ENCODE assay signal across 8 mouse cellular contexts in the genomic region with DNA sequence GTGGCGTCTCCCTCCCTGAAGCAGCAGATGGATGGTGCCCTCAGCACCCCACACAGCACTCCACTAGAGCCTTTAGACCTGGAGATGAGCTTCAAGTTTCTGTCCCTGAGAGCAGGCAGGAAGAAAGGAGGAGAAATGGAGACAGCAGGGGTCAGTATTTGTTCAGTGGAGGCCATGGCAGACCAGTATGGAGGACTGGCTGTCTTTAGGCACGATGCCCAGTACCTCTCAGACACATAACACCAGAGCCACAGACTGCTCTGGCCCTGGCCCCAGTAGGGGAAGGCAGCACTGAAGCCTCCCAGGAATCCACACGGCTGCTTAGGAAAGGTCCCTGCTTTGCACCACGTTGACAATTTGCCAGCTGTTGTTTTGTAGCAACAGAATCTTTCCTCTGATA.
DNase-seq lines count a peak whose midpoint lies in the region; TF ChIP-seq lines count a peak whose summit lies in the region.
"Had no signal": no experiment of that assay in that cellular context is flagged by ENCODE, and none has a peak within 500 bp of the region (broad histone marks: within the 10 kb centered on the region; RNA-seq: fewer than 3 reads in every experiment).

No protein-coding gene starts in this region.

- no peak; the same call in 1 of the 2 replicates for TF ChIP-seq CTCF in lung, adult 2 months (IDR thresholded peaks at IDR 0.05; ENCODE audit: insufficient read depth, low read length)

- intact Hi-C loops in left cerebral cortex, postnatal 10 days (cut with DNase I), result no loop called here
- intact Hi-C loops in left cerebral cortex, postnatal 36 days (cut with DNase I), result no loop called here

- no peaks in the 10 kb centered on the region for H3K4me1 ChIP-seq in lung, adult 2 months (ENCODE audit: control insufficient read depth, insufficient read depth, low read length)
- H3K4me1 ChIP-seq: liver, embryonic 15.5 days had no signal

- peak; percentile 11 to 36 for DNase-seq in left cerebral cortex, postnatal 10 days (ENCODE audit: extremely low spot score in 1 of 2, low spot score in 2 of 2)
- DNase-seq in left cerebral cortex, postnatal 36 days (ENCODE audit: low spot score in 2 of 2), result no peak
- DNase-seq in brain, adult 2 months (ENCODE audit: low read depth, low spot score), result peak; percentile 16
- peak; percentile 32 for DNase-seq in gastrocnemius, postnatal 25 days
- peak; percentile 17 for DNase-seq in lung, adult 2 months
- no peak for DNase-seq in ovary, postnatal 36 days (ENCODE audit: low spot score)
- no peak for DNase-seq in thymus, postnatal 14 days

- no peak overlapping the region for H3K4me3 ChIP-seq in lung, adult 2 months (replicated peaks; ENCODE audit: extremely low read depth, low read depth, low read length)
- H3K4me3 ChIP-seq: liver, embryonic 15.5 days had no signal

- no peak for TF ChIP-seq POLR2A in lung, adult 2 months (IDR thresholded peaks at IDR 0.05; ENCODE audit: borderline replicate concordance, extremely low read depth, low read depth, low read length)

- 50% methylated on average over 4 of the region's 4 CpGs for WGBS in lung, adult 2 months

Comparison
In these comparisons a context has a peak if more than half of its experiments do, and no peak if none do; other contexts are left out.
1. DNase-seq: peak in left cerebral cortex, postnatal 10 days (2 of 2), brain, adult 2 months (single experiment), gastrocnemius, postnatal 25 days (single experiment) and lung, adult 2 months (single experiment); none in left cerebral cortex, postnatal 36 days (0 of 2), ovary, postnatal 36 days (single experiment) and thymus, postnatal 14 days (single experiment).